Mouse (Mus musculus) heart, postnatal 36 days (tissue): ENCODE data around the gene Pard3. TPM values are rescaled to one million over a fixed set of nuclear protein-coding genes. Genes with fewer than 3 reads are reported as not detected.

Experiments used
- DNase-seq, 2 experiments: peaks; one replicate each; pipeline ENCODE4 v3.0.0; 2021 to 2022
- intact Hi-C: fragments of 180-260 bp; cut with DNase I; formaldehyde crosslinking; loops from one replicate; pipeline ENCODE4 v1.15.1; 2025
- total RNA-seq, 2 experiments: library from RNA; stranded (reverse); gene quantifications; 2 replicates each; pipeline ENCODE4 v1.2.3; 2021

Gene Pard3
- total RNA-seq, 2 experiments from 2014 or later = 30.9 to 33.5 TPM

- no peak for DNase-seq
- intact Hi-C loops = no loop called here
Observed at GRCm38 (mm10) chr8:127450954-127451668, 387.4 kb downstream of the Pard3 start.

GRCm38 (mm10) chr8:127452364-127452763, 388.7 kb downstream of the Pard3 start:
- intact Hi-C loops = no loop called here

GRCm38 (mm10) chr8:127457901-127458300, 394.2 kb downstream of the Pard3 start:
- intact Hi-C loops = no loop called here
- no peak for DNase-seq

More at GRCm38 (mm10) chr8:127452364-127452763, 388.7 kb downstream of the Pard3 start:
- DNase-seq = no peak

- intact Hi-C loops = no loop called here
- no peak for DNase-seq
Observed at GRCm38 (mm10) chr8:127461173-127461572, 397.5 kb downstream of the Pard3 start.

GRCm38 (mm10) chr8:127462378-127462935, 398.8 kb downstream of the Pard3 start:
- intact Hi-C loops = no loop called here
- DNase-seq = no peak

GRCm38 (mm10) chr8:127464300-127464699, 400.6 kb downstream of the Pard3 start:
- no peak for DNase-seq
- intact Hi-C loops = no loop called here

- intact Hi-C loops = no loop called here
- DNase-seq = no peak
Observed at GRCm38 (mm10) chr8:127472204-127472603, 408.5 kb downstream of the Pard3 start.

- intact Hi-C loops = no loop called here
- DNase-seq = peak; percentile 24 to 49
Observed at GRCm38 (mm10) chr8:127480003-127480402, 416.3 kb downstream of the Pard3 start.

- DNase-seq = no peak
- intact Hi-C loops = no loop called here
Observed at GRCm38 (mm10) chr8:127485618-127486017, 421.9 kb downstream of the Pard3 start.

GRCm38 (mm10) chr8:127491963-127492362, 428.3 kb downstream of the Pard3 start:
- intact Hi-C loops = no loop called here
- no peak for DNase-seq

GRCm38 (mm10) chr8:127495226-127495780, 431.6 kb downstream of the Pard3 start:
- intact Hi-C loops = no loop called here
- no peak for DNase-seq

- no peak for DNase-seq
- intact Hi-C loops = no loop called here
Observed at GRCm38 (mm10) chr8:127498997-127499719, 435.5 kb downstream of the Pard3 start.

GRCm38 (mm10) chr8:127499720-127500114, 436.0 kb downstream of the Pard3 start:
- intact Hi-C loops = no loop called here
- DNase-seq = no peak

GRCm38 (mm10) chr8:127500206-127500605, 436.5 kb downstream of the Pard3 start:
- intact Hi-C loops = no loop called here
- DNase-seq = no peak

GRCm38 (mm10) chr8:127501756-127502155, 438.1 kb downstream of the Pard3 start:
- no peak for DNase-seq
- intact Hi-C loops = no loop called here

GRCm38 (mm10) chr8:127505286-127505685, 441.6 kb downstream of the Pard3 start:
- no peak for DNase-seq

GRCm38 (mm10) chr8:127506336-127506735, 442.6 kb downstream of the Pard3 start:
- no peak for DNase-seq
- intact Hi-C loops = no loop called here

More at GRCm38 (mm10) chr8:127505286-127505685, 441.6 kb downstream of the Pard3 start:
- intact Hi-C loops = no loop called here

GRCm38 (mm10) chr8:127511341-127511740, 447.6 kb downstream of the Pard3 start:
- intact Hi-C loops = no loop called here
- no peak for DNase-seq

GRCm38 (mm10) chr8:127512001-127512573, 448.4 kb downstream of the Pard3 start:
- intact Hi-C loops = no loop called here
- DNase-seq = no peak

GRCm38 (mm10) chr8:127512580-127512979, 448.9 kb downstream of the Pard3 start:
- no peak for DNase-seq
- intact Hi-C loops = no loop called here
